Mouse (Mus musculus) neural tube, embryonic 14.5 days (tissue): ENCODE results near the gene Pkd2l1. TPM values are rescaled to one million over a fixed set of nuclear protein-coding genes. Genes with fewer than 3 reads are reported as not detected.
A peak's percentile ranks its signal among the peaks of the same experiment; 100 is the strongest.
"Not testable (repeated sequence)": the region's sequence is repeated elsewhere in the genome, so short reads cannot be mapped to it uniquely, and the experiment has no call there.

Experiments used
- ATAC-seq: fragments of 200-750 bp; cut with Nextera tagmentation; 2 replicates; pipeline ENCODE4 v1.8.0; 2017; ENCODE audit warnings: low read depth, mild to moderate bottlenecking, moderate TSS enrichment, moderate library complexity
- H3K27ac ChIP-seq: fragments of 300-500 bp; sonication (generic); 2 replicates; pipeline ENCODE4 v1.5.1; 2014; ENCODE audit warnings: low read depth, mild to moderate bottlenecking, control low read depth, low read length, moderate library complexity, mixed read lengths
- H3K27me3 ChIP-seq: fragments of 300-500 bp; sonication (generic); 2 replicates; pipeline ENCODE4 v1.6.1; 2014; ENCODE audit warnings: low read length; ENCODE audit not compliant: control insufficient read depth, insufficient read depth
- H3K36me3 ChIP-seq: fragments of 300-500 bp; sonication (generic); 2 replicates; pipeline ENCODE4 v1.6.1; 2014; ENCODE audit warnings: low read length, mixed read lengths; ENCODE audit not compliant: control insufficient read depth, insufficient read depth
- H3K4me1 ChIP-seq: fragments of 300-500 bp; sonication (generic); 2 replicates; pipeline ENCODE4 v1.6.1; 2014; ENCODE audit warnings: low read length; ENCODE audit not compliant: control insufficient read depth, insufficient read depth
- H3K4me2 ChIP-seq: fragments of 300-500 bp; sonication (generic); 2 replicates; pipeline ENCODE4 v1.6.1; 2014; ENCODE audit warnings: mild to moderate bottlenecking, low read depth, low read length, control low read depth
- H3K4me3 ChIP-seq: fragments of 300-500 bp; sonication (generic); 2 replicates; pipeline ENCODE4 v1.5.1; 2014; ENCODE audit warnings: low read depth, low read length, control low read depth, mixed read lengths
- H3K9ac ChIP-seq: fragments of 300-500 bp; sonication (generic); replicated peaks from 2 replicates; pipeline ENCODE4 v1.6.1; 2014; ENCODE audit warnings: low read depth, mild to moderate bottlenecking, control low read depth, low read length, mixed read lengths
- H3K9me3 ChIP-seq: fragments of 300-500 bp; sonication (generic); 2 replicates; pipeline ENCODE4 v1.6.1; 2016; ENCODE audit warnings: low read length; ENCODE audit not compliant: control insufficient read depth
- WGBS: fragments of 180-500 bp; shearing (Covaris S2); extraction: QIAGEN DNeasy Blood & Tissue Kit; methylation state at CpG from one replicate; pipeline ENCODE4 v1.1.7; 2014; 5-methylcytosine and 5-hydroxymethylcytosine counted together
- polyA plus RNA-seq: library from polyadenylated mRNA; unstranded; fragments of >200 nt; fragmentation: Nextera tagmentation; extraction: Ambion mirVana; gene quantifications from 2 replicates; pipeline ENCODE4 v1.2.1, GENCODE M21; 2014

Gene Pkd2l1
- polyA plus RNA-seq, 1 experiment from 2014 or later: 4.0 TPM

DNA sequence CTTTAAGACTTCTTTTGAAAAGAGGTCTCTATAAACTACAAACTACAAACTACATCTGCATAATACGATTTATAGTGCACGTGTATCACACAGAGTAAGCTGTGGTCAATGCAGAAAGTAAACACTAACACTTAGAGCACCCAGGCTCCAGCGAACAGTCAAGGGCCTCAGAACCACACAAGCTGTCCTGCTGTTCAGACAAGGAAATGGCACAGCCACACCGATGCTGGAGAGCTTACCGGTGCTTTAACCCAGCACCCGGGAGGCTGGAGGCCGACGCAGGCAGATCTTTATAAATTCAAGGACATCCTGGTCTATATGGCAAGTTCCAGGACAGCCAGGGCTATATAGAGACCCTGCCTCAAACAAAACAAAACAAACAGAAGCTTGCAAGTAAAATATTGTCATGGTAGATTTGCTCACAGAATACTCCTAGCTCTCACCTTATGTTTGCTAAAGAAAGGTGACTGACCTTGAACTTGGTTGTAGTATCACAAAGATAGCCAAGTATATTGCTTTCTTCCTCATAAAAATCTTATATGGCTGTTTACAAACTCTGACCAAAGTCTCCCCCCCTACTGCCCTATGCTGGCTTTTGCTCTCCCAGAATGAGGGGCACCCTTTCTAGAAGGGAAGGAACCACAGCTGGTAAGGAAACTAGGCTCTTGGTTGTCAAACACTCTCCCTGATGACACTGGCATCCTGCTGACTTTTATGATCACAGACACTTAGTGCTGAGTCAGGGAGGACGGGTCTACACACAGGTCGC lies 64.3 kb downstream of the Pkd2l1 start:
- H3K4me2 ChIP-seq: no peak overlapping the region
- no peaks in the 10 kb centered on the region for H3K9me3 ChIP-seq
- H3K36me3 ChIP-seq: peaks cover 60% of the 10 kb centered on the region
- H3K27ac ChIP-seq: no peak overlapping the region
- WGBS: 92% methylated on average over 10 of the region's 10 CpGs
- no peak overlapping the region for H3K4me3 ChIP-seq
- no peak for ATAC-seq
- no peaks in the 10 kb centered on the region for H3K27me3 ChIP-seq
- no peaks in the 10 kb centered on the region for H3K4me1 ChIP-seq
- no peak overlapping the region for H3K9ac ChIP-seq

DNA sequence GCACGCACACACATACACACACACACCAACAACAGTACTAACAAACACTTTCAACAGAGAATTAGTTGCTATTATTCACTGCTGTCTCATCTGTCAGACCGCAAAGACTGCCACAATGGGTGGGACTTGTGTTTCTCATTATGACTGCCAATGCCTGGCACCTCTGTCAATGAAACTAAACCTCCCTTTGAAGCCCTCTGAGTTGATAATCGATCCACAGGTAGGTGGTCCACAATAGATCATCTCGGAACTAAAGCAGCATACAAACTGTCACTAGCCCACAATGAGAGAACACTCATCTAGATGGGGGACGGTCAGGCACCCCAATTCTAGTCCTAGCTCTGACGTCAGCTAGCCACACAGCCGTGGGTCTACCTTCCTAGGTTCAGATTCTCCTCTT lies 71.1 kb downstream of the Pkd2l1 start:
- ATAC-seq: no peak
- 89% methylated on average over 7 of the region's 7 CpGs for WGBS
- H3K4me3 ChIP-seq: no peak overlapping the region
- no peak overlapping the region for H3K27ac ChIP-seq
- no peak overlapping the region for H3K4me2 ChIP-seq
- no peaks in the 10 kb centered on the region for H3K9me3 ChIP-seq
- H3K4me1 ChIP-seq: no peaks in the 10 kb centered on the region
- peaks cover 59% of the 10 kb centered on the region for H3K36me3 ChIP-seq
- no peak overlapping the region for H3K9ac ChIP-seq
- no peaks in the 10 kb centered on the region for H3K27me3 ChIP-seq

DNA sequence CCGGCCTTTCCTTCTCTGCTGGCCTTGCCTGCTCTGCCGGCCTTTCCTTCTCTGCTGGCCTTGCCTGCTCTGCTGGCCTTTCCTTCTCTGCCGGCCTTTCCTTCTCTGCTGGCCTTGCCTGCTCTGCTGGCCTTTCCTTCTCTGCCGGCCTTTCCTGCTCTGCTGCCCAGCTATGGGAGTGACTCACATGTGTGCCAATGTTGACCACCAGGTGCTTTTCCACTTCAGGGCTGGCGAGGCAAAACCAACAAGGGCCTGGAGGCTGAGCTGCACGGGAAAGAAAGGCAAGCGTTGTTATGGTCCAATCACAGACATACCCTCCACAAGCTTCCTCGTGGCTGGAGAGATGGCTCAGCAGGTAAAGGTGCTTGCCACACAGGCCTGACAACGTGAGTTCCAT lies 71.6 kb downstream of the Pkd2l1 start:
- WGBS: 94% methylated on average over 7 of the region's 9 CpGs
- not testable (repeated sequence) for H3K4me1 ChIP-seq, H3K4me2 ChIP-seq, H3K27me3 ChIP-seq, H3K27ac ChIP-seq, H3K9ac ChIP-seq, ATAC-seq, H3K4me3 ChIP-seq, H3K9me3 ChIP-seq
- H3K36me3 ChIP-seq: peaks cover 61% of the 10 kb centered on the region

DNA sequence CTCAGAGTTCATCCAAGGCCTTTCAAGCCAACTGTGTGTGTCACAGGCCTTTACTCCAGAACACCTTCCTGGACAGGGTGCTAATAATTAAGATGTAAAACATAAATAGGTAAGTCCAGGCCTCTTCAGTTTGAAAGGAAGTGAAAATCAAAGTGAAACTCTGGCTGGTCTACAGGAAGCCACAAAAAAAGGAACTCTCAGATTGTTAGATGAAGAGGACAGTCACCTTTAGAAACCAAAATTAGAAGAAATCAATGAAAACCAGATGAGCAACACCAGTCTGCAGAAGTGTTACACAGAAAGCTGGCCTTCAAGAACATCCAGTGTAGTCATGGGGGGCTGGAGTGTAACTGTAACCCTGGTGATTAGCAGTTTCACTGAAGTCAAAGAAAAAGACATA lies 74.4 kb downstream of the Pkd2l1 start:
- Histone ChIP-seq H3K9me3 (no peaks in the 10 kb centered on the region), H3K9ac (no peak overlapping the region), H3K4me1 (no peaks in the 10 kb centered on the region), H3K4me2 (no peak overlapping the region), H3K36me3 (peaks cover 52% of the 10 kb centered on the region), H3K4me3 (no peak overlapping the region), H3K27me3 (no peaks in the 10 kb centered on the region), H3K27ac (no peak overlapping the region)
- ATAC-seq: no peak

DNA sequence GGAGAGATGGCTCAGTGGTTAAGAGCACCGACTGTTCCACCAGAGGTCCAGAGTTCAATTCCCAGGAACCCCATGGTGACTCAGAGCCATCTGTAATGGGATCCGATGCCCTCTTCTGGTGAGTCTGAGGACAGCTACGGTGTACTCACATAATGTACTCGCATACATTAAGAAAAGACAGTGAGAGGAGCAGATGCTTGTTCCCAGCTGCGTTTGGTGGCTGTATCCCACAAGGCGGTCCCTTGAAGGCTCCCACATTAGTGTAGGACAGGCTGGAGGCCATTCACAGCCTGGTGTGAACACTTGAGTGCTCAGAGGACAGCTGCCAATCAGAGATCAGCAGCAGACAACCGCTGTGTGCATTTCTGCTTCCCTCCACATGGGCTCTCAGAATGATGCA lies 80.5 kb downstream of the Pkd2l1 start:
- H3K27ac ChIP-seq: no peak overlapping the region
- H3K4me3 ChIP-seq: no peak overlapping the region
- no peaks in the 10 kb centered on the region for H3K9me3 ChIP-seq
- peaks cover 39% of the 10 kb centered on the region for H3K36me3 ChIP-seq
- ATAC-seq: no peak
- H3K27me3 ChIP-seq: no peaks in the 10 kb centered on the region
- no peak overlapping the region for H3K9ac ChIP-seq
- peaks cover 5% of the 10 kb centered on the region for H3K4me1 ChIP-seq
- 51% methylated on average over 7 of the region's 7 CpGs for WGBS
- H3K4me2 ChIP-seq: no peak overlapping the region

DNA sequence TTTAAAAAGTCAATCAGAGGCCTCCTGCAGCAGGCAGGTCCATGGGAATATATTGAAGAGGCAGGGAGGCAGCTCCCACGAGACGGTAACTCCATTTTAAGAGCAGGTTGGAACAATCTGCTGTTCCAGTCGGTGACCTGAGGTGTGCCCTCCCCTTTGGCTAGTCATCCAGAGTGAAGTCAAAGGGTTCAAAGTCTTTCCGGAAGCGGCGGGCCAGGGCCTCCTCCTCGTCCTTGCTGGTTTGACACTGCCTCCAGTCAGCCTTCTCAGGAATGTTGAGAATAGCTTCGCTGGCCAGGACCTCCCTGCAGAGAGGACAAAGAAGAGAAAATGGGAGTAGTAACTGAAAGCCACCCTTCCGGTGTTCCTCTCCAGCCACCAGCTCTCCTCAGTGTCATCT lies 81.9 kb downstream of the Pkd2l1 start:
- Histone ChIP-seq H3K9me3 (no peaks in the 10 kb centered on the region), H3K4me3 (no peak overlapping the region), H3K27me3 (no peaks in the 10 kb centered on the region), H3K36me3 (peaks cover 31% of the 10 kb centered on the region), H3K9ac (no peak overlapping the region), H3K4me2 (no peak overlapping the region), H3K4me1 (peaks cover 12% of the 10 kb centered on the region), H3K27ac (no peak overlapping the region)
- ATAC-seq: no peak
- 89% methylated on average over 9 of the region's 9 CpGs for WGBS

DNA sequence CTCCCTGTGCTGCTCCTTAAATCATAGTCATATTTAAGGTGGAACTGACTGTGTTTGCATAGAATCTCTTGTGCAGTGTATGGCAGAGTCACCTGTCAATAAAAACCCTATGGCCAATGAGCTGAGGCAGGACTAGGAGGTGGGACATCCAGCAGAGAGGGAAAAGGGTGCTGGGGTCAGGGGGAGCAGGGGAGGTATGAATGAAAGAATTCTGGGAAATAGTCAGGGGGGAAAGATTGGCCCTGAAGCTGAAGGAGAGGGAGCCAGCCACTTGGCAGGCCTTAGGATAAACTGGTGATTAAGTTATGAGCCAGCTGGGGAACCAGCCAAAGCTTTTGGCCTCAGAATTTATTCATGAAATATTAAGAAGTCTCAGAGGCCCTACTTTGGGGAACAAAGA lies 83.2 kb downstream of the Pkd2l1 start:
- Histone ChIP-seq H3K27ac (no peak overlapping the region), H3K4me1 (peaks cover 12% of the 10 kb centered on the region), H3K4me2 (no peak overlapping the region), H3K27me3 (no peaks in the 10 kb centered on the region), H3K4me3 (no peak overlapping the region), H3K9ac (no peak overlapping the region), H3K36me3 (peaks cover 26% of the 10 kb centered on the region), H3K9me3 (no peaks in the 10 kb centered on the region)
- ATAC-seq: no peak

DNA sequence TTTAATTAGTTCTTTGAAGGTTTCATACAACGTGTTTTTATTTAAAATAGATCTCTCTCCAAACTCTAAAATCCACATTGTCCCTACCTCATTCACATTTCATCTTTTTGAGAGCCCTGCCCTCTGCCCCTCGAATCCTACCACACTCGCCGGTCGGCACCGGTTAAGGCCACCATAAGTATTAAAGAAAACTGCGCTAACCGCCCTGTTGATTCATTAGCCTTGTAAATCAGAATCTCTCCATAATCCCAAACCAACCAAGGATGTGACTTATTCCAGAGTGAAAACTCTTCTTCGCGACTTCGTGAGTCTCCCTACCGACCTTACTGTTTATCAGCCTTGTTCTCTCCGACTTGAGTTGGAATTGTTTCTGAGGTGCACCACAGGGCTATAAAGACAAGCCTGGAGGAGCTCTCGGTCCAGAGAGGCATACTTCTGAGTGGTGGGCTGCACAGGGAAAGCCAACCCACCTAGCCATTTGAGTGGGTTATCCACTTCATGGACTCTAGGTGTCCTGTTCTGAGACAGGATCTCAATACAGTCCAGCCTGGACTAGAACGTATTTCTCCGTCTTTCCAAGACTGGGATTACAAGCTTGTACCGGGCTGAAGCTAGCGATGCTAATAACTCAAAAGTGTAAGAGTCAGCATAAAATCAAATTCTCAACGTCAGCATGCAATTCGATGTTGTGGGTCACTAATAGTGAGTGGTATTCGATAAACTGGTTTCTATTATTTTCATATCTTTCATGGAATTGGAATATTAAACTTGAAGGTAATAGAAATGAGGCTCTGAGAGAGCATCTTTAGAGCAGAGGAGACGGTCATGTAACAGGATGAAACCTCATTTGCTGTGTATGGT lies 84.4 kb downstream of the Pkd2l1 start:
- Histone ChIP-seq H3K36me3 (peaks cover 19% of the 10 kb centered on the region), H3K4me3 (peak overlapping the region; percentile 78), H3K27ac (no peak overlapping the region), H3K4me1 (peaks cover 12% of the 10 kb centered on the region), H3K9ac (peak overlapping the region; percentile 93), H3K27me3 (no peaks in the 10 kb centered on the region), H3K9me3 (no peaks in the 10 kb centered on the region), H3K4me2 (peak overlapping the region; percentile 82)
- ATAC-seq: peak; percentile 41; the same call in 1 of the 2 replicates
- 30% methylated on average over 22 of the region's 22 CpGs for WGBS
